15 mouse cellular contexts compared by ENCODE assay signal in genomic region chr16:21538889-21539288, GRCm38 (mm10).
A peak's percentile ranks its signal among the peaks of the same experiment; 100 is the strongest.
DNase-seq lines count a peak whose midpoint lies in the region; ATAC-seq and TF ChIP-seq lines count a peak whose summit lies in the region.
"Had no signal": no experiment of that assay in that cellular context is flagged by ENCODE, and none has a peak within 500 bp of the region (broad histone marks: within the 10 kb centered on the region; RNA-seq: fewer than 3 reads in every experiment).

No protein-coding gene starts in this region.

- DNase-seq in forebrain, postnatal 0 days, result no peak
- DNase-seq in forebrain, embryonic 14.5 days (ENCODE audit: low spot score), result no peak
- peak; percentile 16 for DNase-seq in kidney, postnatal 10 days
- no peak for DNase-seq in kidney, postnatal 14 days
- DNase-seq in CH12.LX (ENCODE audit: extremely low read depth) (peak; percentile 23), ZHBTc4 (ENCODE audit: low read depth, low spot score) (peak; percentile 47)
- DNase-seq in thymus, adult 2 months, result no peak
- no peak for DNase-seq in gastrocnemius, postnatal 10 days
- DNase-seq: adrenal gland, adult 2 months; gastrocnemius, postnatal 25 days; layer of hippocampus, adult 9-11 months had no signal

- H3K27ac ChIP-seq in forebrain, postnatal 0 days (ENCODE audit: low read depth, low read length), result no peak overlapping the region
- no peak overlapping the region for H3K27ac ChIP-seq in forebrain, embryonic 14.5 days (ENCODE audit: low read depth, low read length)
- no peak overlapping the region for H3K27ac ChIP-seq in CH12.LX (ENCODE audit: insufficient read depth, low read depth)
- no peak overlapping the region for H3K27ac ChIP-seq in thymus, adult 2 months (ENCODE audit: control insufficient read depth, insufficient read depth, low read length)
- H3K27ac ChIP-seq: limb, embryonic 12.5 days; neural tube, embryonic 15.5 days; stomach, embryonic 15.5 days had no signal

- no peaks in the 10 kb centered on the region for H3K27me3 ChIP-seq in forebrain, postnatal 0 days (ENCODE audit: insufficient read depth, low read length)
- H3K27me3 ChIP-seq in forebrain, embryonic 14.5 days (replicated peaks; ENCODE audit: control insufficient read depth, insufficient read depth, low read length), result no peaks in the 10 kb centered on the region
- H3K27me3 ChIP-seq in CH12.LX (replicated peaks), result no peaks in the 10 kb centered on the region
- no peaks in the 10 kb centered on the region for H3K27me3 ChIP-seq in thymus, adult 2 months (ENCODE audit: control insufficient read depth, insufficient read depth, low read length)
- H3K27me3 ChIP-seq: limb, embryonic 12.5 days; neural tube, embryonic 15.5 days; stomach, embryonic 15.5 days had no signal

- H3K9ac ChIP-seq in forebrain, postnatal 0 days, result no peak overlapping the region
- no peak overlapping the region for H3K9ac ChIP-seq in forebrain, embryonic 14.5 days (ENCODE audit: low read length)
- no peak overlapping the region for H3K9ac ChIP-seq in CH12.LX (ENCODE audit: insufficient read depth, low read depth)
- H3K9ac ChIP-seq: limb, embryonic 12.5 days; neural tube, embryonic 15.5 days; stomach, embryonic 15.5 days had no signal

- WGBS in forebrain, postnatal 0 days, result 52% methylated on average over 2 of the region's 2 CpGs
- 46% methylated on average over 2 of the region's 2 CpGs for WGBS in forebrain, embryonic 14.5 days
- WGBS in thymus, adult 2 months, result 92% methylated on average over 2 of the region's 2 CpGs

- no peak for TF ChIP-seq EP300 in CH12.LX (IDR thresholded peaks at IDR 0.05; ENCODE audit: low read length)

- TF ChIP-seq RAD21 in CH12.LX (IDR thresholded peaks at IDR 0.05; ENCODE audit: low read depth, low read length), result peak; percentile 62

- ATAC-seq in forebrain, postnatal 0 days, result no peak
- ATAC-seq in forebrain, embryonic 14.5 days, result no peak
- ATAC-seq: inflammation-experienced regulatory T-cells, adult 6 months had no signal

- H3K36me3 ChIP-seq in forebrain, postnatal 0 days (ENCODE audit: insufficient read depth), result peaks cover 14% of the 10 kb centered on the region; the same call in 1 of the 2 replicates
- H3K36me3 ChIP-seq in forebrain, embryonic 14.5 days (ENCODE audit: control insufficient read depth, insufficient read depth, low read length), result 0 out of 2 replicates have a peak, but pooled peaks cover 4% of the 10 kb centered on the region
- peaks cover 3 to 41% of the 10 kb centered on the region in 2 experiments for H3K36me3 ChIP-seq in CH12.LX (replicated peaks in 1 of 2; ENCODE audit: control insufficient read depth in 1 of 2, insufficient read depth in 1 of 2, low read length in 1 of 2)
- no peaks in the 10 kb centered on the region for H3K36me3 ChIP-seq in thymus, adult 2 months (ENCODE audit: control insufficient read depth, insufficient read depth, low read length)
- H3K36me3 ChIP-seq: stomach, embryonic 15.5 days had no signal

- H3K79me2 ChIP-seq in CH12.LX (replicated peaks; ENCODE audit: control insufficient read depth, extremely low read depth, insufficient read depth, poor library complexity, severe bottlenecking), result no peaks in the 10 kb centered on the region

- in situ Hi-C loops in CH12.LX (cut with MboI; ENCODE audit: low pct_ligation_motif_present, low pct_unique_long_range_greater_than_20kb, low sequenced_read_pairs), result no loop called here

- H3K9me3 ChIP-seq in forebrain, postnatal 0 days (ENCODE audit: low read length), result no peaks in the 10 kb centered on the region
- H3K9me3 ChIP-seq in forebrain, embryonic 14.5 days (replicated peaks; ENCODE audit: control insufficient read depth, low read length), result no peaks in the 10 kb centered on the region
- no peaks in the 10 kb centered on the region for H3K9me3 ChIP-seq in CH12.LX (replicated peaks; ENCODE audit: low read length)
- H3K9me3 ChIP-seq: limb, embryonic 12.5 days; neural tube, embryonic 15.5 days; stomach, embryonic 15.5 days had no signal

- no peak overlapping the region for H3K4me2 ChIP-seq in forebrain, postnatal 0 days (ENCODE audit: low read depth)
- no peak overlapping the region for H3K4me2 ChIP-seq in forebrain, embryonic 14.5 days (ENCODE audit: low read length)
- H3K4me2 ChIP-seq in CH12.LX (ENCODE audit: insufficient read depth, low read depth, poor library complexity, severe bottlenecking), result no peak overlapping the region
- H3K4me2 ChIP-seq: limb, embryonic 12.5 days; neural tube, embryonic 15.5 days; stomach, embryonic 15.5 days had no signal

- peak; percentile 31 for TF ChIP-seq CTCF in forebrain, postnatal 0 days (IDR thresholded peaks at IDR 0.05; ENCODE audit: low read depth)
- peak in 1 of 2 experiments; percentile 69; a peak in 3 of 4 replicates for TF ChIP-seq CTCF in CH12.LX (conservative IDR thresholded peaks at IDR 0.05 in 1 of 2, IDR thresholded peaks at IDR 0.05 in 1 of 2; ENCODE audit: low read depth in 2 of 2, low read length in 2 of 2)
- no peak for TF ChIP-seq CTCF in thymus, adult 2 months (IDR thresholded peaks at IDR 0.05; ENCODE audit: borderline replicate concordance, control insufficient read depth, extremely low read depth, insufficient read depth, low read length, poor library complexity)

- H3K4me1 ChIP-seq in forebrain, postnatal 0 days (ENCODE audit: insufficient read depth), result no peaks in the 10 kb centered on the region
- no peaks in the 10 kb centered on the region for H3K4me1 ChIP-seq in forebrain, embryonic 14.5 days (ENCODE audit: control insufficient read depth, insufficient read depth, low read length)
- peaks cover 0 to 14% of the 10 kb centered on the region in 2 experiments; a peak in 2 of 4 replicates for H3K4me1 ChIP-seq in CH12.LX (ENCODE audit: control insufficient read depth in 1 of 2, insufficient read depth in 2 of 2)
- H3K4me1 ChIP-seq in thymus, adult 2 months (replicated peaks; ENCODE audit: control insufficient read depth, insufficient read depth, low read length), result no peaks in the 10 kb centered on the region
- H3K4me1 ChIP-seq: neural tube, embryonic 15.5 days; stomach, embryonic 15.5 days had no signal

- no peak overlapping the region for H3K4me3 ChIP-seq in forebrain, postnatal 0 days (ENCODE audit: low read depth, low read length)
- H3K4me3 ChIP-seq in forebrain, embryonic 14.5 days (ENCODE audit: low read depth, low read length), result no peak overlapping the region
- no peak overlapping the region for H3K4me3 ChIP-seq in CH12.LX (replicated peaks in 1 of 3; ENCODE audit: low read depth in 2 of 3, low read length in 2 of 3, poor library complexity in 1 of 3)
- no peak overlapping the region for H3K4me3 ChIP-seq in thymus, adult 2 months (ENCODE audit: control insufficient read depth, insufficient read depth, low read length)
- H3K4me3 ChIP-seq: limb, embryonic 12.5 days; neural tube, embryonic 15.5 days; stomach, embryonic 15.5 days had no signal

- dilution Hi-C loops in CH12.LX (cut with MboI; ENCODE audit: extremely low pct_ligation_motif_present, extremely low pct_unique_long_range_greater_than_20kb, low sequenced_read_pairs), result no loop called here

- no peak for TF ChIP-seq POLR2A in CH12.LX (IDR thresholded peaks at IDR 0.05; ENCODE audit: low read depth, low read length)
- TF ChIP-seq POLR2A in thymus, adult 2 months (IDR thresholded peaks at IDR 0.05; ENCODE audit: control insufficient read depth, extremely low read depth, insufficient read depth, low read length, poor library complexity), result no peak

TF ChIP-seq in CH12.LX, 34 proteins besides CTCF, POLR2A, EP300 and RAD21:
- peak; percentile 68 for TF ChIP-seq SMC3 (IDR thresholded peaks at IDR 0.05; ENCODE audit: low read depth, low read length)
- TF ChIP-seq PAX5 (IDR thresholded peaks at IDR 0.05; ENCODE audit: low read length), result no peak
- TF ChIP-seq ZC3H11A (IDR thresholded peaks at IDR 0.05; ENCODE audit: low read depth, low read length), result peak; percentile 67
- peak; percentile 15; the same call in 1 of the 2 replicates for TF ChIP-seq ZNF384 (IDR thresholded peaks at IDR 0.05; ENCODE audit: low read depth, low read length)
- no peak for TF ChIP-seq MAX (IDR thresholded peaks at IDR 0.05; ENCODE audit: low read length)
TF ChIP-seq in CH12.LX: peak in this region for 3.

Comparison
In these comparisons a context has a peak if more than half of its experiments do, and no peak if none do; other contexts are left out.
1. DNase-seq: peak in kidney, postnatal 10 days (single experiment), CH12.LX (single experiment) and ZHBTc4 (single experiment); none in forebrain, postnatal 0 days (single experiment), forebrain, embryonic 14.5 days (single experiment), kidney, postnatal 14 days (single experiment), thymus, adult 2 months (single experiment) and gastrocnemius, postnatal 10 days (single experiment).